Mouse (Mus musculus): Measurements from ENCODE around the gene 2210408I21Rik.

GRCm38 (mm10) chr13:77131132-77131531 is 4.2 kb upstream of the 2210408I21Rik start:
- TF ChIP-seq POLR2A (IDR thresholded peaks at IDR 0.05; ENCODE audit: insufficient read depth, low read depth, low read length) (no peak), CTCF (IDR thresholded peaks at IDR 0.05) (no peak)

Data from heart, adult 2 months (tissue).